Mouse (Mus musculus): ENCODE results near the gene Srsf12. TPM values are rescaled to one million over a fixed set of nuclear protein-coding genes. Genes with fewer than 3 reads are reported as not detected.

Gene Srsf12
- polyA plus RNA-seq (2014; fragmentation: Nextera tagmentation; extraction: Ambion mirVana), result 54.4 and 63.4 TPM in 2 replicates

DNA sequence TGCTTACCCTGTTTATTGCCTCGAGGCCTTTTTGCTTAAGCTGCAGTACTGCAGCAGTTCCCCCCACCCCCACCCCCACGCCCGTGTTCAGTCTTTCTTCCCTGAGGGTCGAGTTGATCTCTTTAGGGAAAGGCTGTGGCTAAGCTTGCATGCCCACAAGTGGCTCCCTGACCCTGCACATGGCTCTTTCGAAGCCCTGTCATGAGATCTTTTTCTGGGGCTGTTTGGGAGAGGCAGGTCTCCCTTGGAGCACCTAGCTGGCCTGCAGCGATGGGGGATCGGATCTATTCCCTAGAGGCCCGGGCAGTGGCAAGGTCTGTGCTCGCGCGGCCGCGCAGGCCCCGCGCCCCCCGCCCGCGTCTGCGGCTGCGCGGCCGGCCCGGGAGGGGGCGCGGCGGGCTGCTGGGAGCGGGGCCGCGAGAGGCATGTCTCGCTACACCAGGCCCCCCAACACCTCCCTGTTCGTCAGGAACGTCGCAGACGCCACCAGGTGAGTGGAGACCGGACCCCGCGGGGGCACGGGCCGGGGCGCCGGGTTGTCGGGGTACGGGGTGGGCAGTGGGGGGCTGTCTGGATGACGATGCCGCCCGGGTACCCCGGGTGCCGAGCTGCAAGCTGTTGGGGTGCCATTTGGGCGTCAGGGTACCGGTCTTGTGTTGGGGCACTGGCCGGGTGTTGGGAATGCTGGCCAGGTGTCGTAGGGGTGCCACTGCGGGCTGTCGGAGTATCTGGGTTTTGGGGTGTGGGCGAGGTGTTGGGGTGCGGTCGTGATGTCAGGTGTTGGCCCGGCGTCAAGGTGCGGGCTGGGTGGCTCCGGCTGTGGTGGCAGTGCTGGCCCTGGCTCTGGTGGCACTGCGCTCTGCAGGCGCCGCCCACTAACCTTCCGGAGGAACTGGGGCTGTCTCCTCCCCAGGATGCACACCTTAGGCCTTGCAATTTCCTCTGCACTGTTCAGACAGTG lies at the start of gene Srsf12:
Gene Srsf12 (plus strand): TSS at position 111 of the 961 bp plus-strand sequence.
- peak within 1 kb of the TSS; percentile 79 for H3K4me3 ChIP-seq (replicated peaks; ENCODE audit: low read depth, low read length)
- peaks cover 16% of the 10 kb centered on the region; the same call in 1 of the 2 replicates for H3K4me1 ChIP-seq (ENCODE audit: control insufficient read depth, insufficient read depth, low read length)
- DNase-seq, result peak; percentile 84
- peak within 1 kb of the TSS; percentile 87 for H3K27ac ChIP-seq (replicated peaks; ENCODE audit: low read depth, low read length)
- 2% methylated on average over 64 of the region's 65 CpGs for WGBS
- peak; percentile 87 for ATAC-seq (ENCODE audit: low FRiP score, low TSS enrichment)
- H3K9ac ChIP-seq (replicated peaks; ENCODE audit: low read length), result peak within 1 kb of the TSS; percentile 95
- no peaks in the 10 kb centered on the region for H3K9me3 ChIP-seq (ENCODE audit: control insufficient read depth, low read length)
- H3K4me2 ChIP-seq (ENCODE audit: low read length), result peak within 1 kb of the TSS; percentile 95
- no peaks in the 10 kb centered on the region for H3K36me3 ChIP-seq (ENCODE audit: control insufficient read depth, insufficient read depth, low read length)
- no peaks in the 10 kb centered on the region for H3K27me3 ChIP-seq (ENCODE audit: control insufficient read depth, insufficient read depth, low read length)

DNA sequence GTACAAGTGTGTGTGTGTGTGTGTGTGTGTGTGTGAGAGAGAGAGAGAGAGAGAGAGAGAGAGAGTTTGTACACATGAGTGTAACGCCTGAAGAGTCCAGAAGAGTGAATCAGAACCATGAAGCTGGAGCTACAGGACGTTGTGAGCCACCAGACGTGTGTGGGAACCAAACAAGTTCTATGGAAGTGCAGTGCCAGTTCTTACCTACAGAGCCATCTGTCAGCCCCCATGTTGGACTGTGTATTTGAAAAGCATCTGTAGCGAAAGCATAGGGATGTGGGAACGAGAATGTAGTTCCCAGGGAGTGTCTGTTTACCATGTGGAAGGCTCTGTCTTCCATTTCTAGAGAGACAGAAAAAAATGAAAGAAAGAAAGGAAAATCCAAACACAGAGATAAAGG lies 25.3 kb upstream of the Srsf12 start:
- ATAC-seq (ENCODE audit: low FRiP score, low TSS enrichment), result no peak
- Histone ChIP-seq H3K27me3 (ENCODE audit: control insufficient read depth, insufficient read depth, low read length) (no peaks in the 10 kb centered on the region), H3K9ac (replicated peaks; ENCODE audit: low read length) (no peak overlapping the region), H3K27ac (replicated peaks; ENCODE audit: low read depth, low read length) (no peak overlapping the region), H3K4me2 (ENCODE audit: low read length) (no peak overlapping the region), H3K4me3 (replicated peaks; ENCODE audit: low read depth, low read length) (no peak overlapping the region), H3K36me3 (ENCODE audit: control insufficient read depth, insufficient read depth, low read length) (peaks cover 10% of the 10 kb centered on the region; the same call in 1 of the 2 replicates), H3K4me1 (ENCODE audit: control insufficient read depth, insufficient read depth, low read length) (no peaks in the 10 kb centered on the region), H3K9me3 (ENCODE audit: control insufficient read depth, low read length) (no peaks in the 10 kb centered on the region)
- no peak for DNase-seq
- 83% methylated on average over 5 of the region's 5 CpGs for WGBS

DNA sequence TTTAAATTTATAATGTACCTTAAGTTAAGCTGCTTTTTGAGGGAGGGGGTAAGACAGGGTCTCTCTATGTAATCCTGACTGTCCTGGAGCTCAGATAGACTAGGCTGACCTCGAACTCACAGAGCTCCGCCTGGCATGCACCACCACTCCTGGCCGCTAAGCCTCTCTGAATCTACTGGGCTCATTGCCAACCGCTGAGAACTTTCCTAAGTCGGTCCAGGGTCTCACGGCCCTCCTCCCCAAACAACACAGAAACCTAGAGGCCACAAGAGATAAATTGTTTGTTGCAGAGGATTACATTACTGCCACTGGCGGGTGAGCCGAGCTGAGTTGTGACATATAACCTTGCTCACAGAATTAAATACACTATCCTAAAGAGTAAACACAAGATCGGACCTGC lies 20.6 kb upstream of the Srsf12 start:
- Histone ChIP-seq H3K9me3 (ENCODE audit: control insufficient read depth, low read length) (no peaks in the 10 kb centered on the region), H3K36me3 (ENCODE audit: control insufficient read depth, insufficient read depth, low read length) (0 out of 2 replicates have a peak, but pooled peaks cover 5% of the 10 kb centered on the region), H3K9ac (replicated peaks; ENCODE audit: low read length) (no peak overlapping the region), H3K4me2 (ENCODE audit: low read length) (peak overlapping the region; percentile 84), H3K4me3 (replicated peaks; ENCODE audit: low read depth, low read length) (peak overlapping the region; percentile 65), H3K4me1 (ENCODE audit: control insufficient read depth, insufficient read depth, low read length) (no peaks in the 10 kb centered on the region), H3K27ac (replicated peaks; ENCODE audit: low read depth, low read length) (no peak overlapping the region), H3K27me3 (ENCODE audit: control insufficient read depth, insufficient read depth, low read length) (no peaks in the 10 kb centered on the region)
- DNase-seq (peak; percentile 79), ATAC-seq (ENCODE audit: low FRiP score, low TSS enrichment) (no peak)
- 11% methylated on average over 9 of the region's 9 CpGs for WGBS

- H3K4me3 ChIP-seq (replicated peaks; ENCODE audit: low read depth, low read length), result peak overlapping the region; percentile 65
- H3K9me3 ChIP-seq (ENCODE audit: control insufficient read depth, low read length), result no peaks in the 10 kb centered on the region
- H3K27ac ChIP-seq (replicated peaks; ENCODE audit: low read depth, low read length), result peak overlapping the region; percentile 92
- H3K27me3 ChIP-seq (ENCODE audit: control insufficient read depth, insufficient read depth, low read length), result no peaks in the 10 kb centered on the region
- peak overlapping the region; percentile 84 for H3K4me2 ChIP-seq (ENCODE audit: low read length)
- under 1% methylated on average over 123 of the region's 123 CpGs for WGBS
- ATAC-seq (ENCODE audit: low FRiP score, low TSS enrichment) (peak; percentile 95), DNase-seq (peak; percentile 93)
- H3K36me3 ChIP-seq (ENCODE audit: control insufficient read depth, insufficient read depth, low read length), result no peaks in the 10 kb centered on the region
- H3K4me1 ChIP-seq (ENCODE audit: control insufficient read depth, insufficient read depth, low read length), result no peaks in the 10 kb centered on the region
- H3K9ac ChIP-seq (replicated peaks; ENCODE audit: low read length), result peak overlapping the region; percentile 78
These were observed 19.7 kb upstream of the Srsf12 start for GRCm38 (mm10) chr4:33188781-33189734.

DNA sequence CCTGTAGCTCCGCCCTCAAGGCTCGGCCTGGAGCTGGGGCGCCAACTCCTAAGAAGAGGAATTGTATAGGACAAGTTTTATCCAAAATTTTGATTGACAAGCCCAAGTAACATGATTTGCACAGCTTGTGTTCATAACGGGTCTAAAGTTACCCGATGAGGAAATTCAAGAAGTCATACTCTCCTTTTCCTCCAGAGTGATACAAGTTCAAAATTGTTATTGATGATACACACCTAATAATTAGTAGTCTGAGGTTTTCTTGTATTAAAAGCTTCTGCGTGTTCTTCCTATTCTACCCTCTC lies 19.1 kb upstream of the Srsf12 start, which contains the start of gene Pm20d2:
Gene Pm20d2 (minus strand): TSS at position 3 of the 302 bp plus-strand sequence.
- DNase-seq, result no peak
- 14% methylated on average over 6 of the region's 6 CpGs for WGBS
- no peaks in the 10 kb centered on the region for H3K36me3 ChIP-seq (ENCODE audit: control insufficient read depth, insufficient read depth, low read length)
- ATAC-seq (ENCODE audit: low FRiP score, low TSS enrichment), result no peak
- peak within 1 kb of the TSS; percentile 65 for H3K4me3 ChIP-seq (replicated peaks; ENCODE audit: low read depth, low read length)
- H3K4me2 ChIP-seq (ENCODE audit: low read length), result peak within 1 kb of the TSS; percentile 84
- H3K27me3 ChIP-seq (ENCODE audit: control insufficient read depth, insufficient read depth, low read length), result no peaks in the 10 kb centered on the region
- H3K9me3 ChIP-seq (ENCODE audit: control insufficient read depth, low read length), result no peaks in the 10 kb centered on the region
- peak within 1 kb of the TSS; percentile 92 for H3K27ac ChIP-seq (replicated peaks; ENCODE audit: low read depth, low read length)
- H3K4me1 ChIP-seq (ENCODE audit: control insufficient read depth, insufficient read depth, low read length), result no peaks in the 10 kb centered on the region
- H3K9ac ChIP-seq (replicated peaks; ENCODE audit: low read length), result peak within 1 kb of the TSS; percentile 78

DNA sequence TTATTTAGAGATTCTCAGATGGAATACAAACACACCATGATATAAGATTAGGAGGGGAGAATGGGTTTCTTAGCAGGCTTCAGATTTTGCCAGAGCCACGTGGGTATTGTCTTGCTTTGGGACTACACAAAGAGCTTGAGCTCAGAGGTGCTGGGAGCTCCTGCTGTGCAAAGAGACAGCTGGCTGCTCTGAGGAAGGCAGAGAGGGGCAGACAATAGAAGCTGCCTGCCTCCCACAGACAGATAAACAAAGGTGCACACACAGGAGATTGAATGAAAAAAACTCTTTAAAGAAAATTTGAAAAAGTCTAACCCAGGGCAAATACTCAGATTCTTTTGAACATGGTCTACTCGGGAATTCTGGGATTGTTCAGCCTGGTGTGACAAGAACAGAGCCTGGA lies 10.7 kb upstream of the Srsf12 start:
- ATAC-seq (ENCODE audit: low FRiP score, low TSS enrichment) (no peak), DNase-seq (no peak)
- Histone ChIP-seq H3K9ac (replicated peaks; ENCODE audit: low read length) (no peak overlapping the region), H3K27ac (replicated peaks; ENCODE audit: low read depth, low read length) (no peak overlapping the region), H3K36me3 (ENCODE audit: control insufficient read depth, insufficient read depth, low read length) (no peaks in the 10 kb centered on the region), H3K27me3 (ENCODE audit: control insufficient read depth, insufficient read depth, low read length) (no peaks in the 10 kb centered on the region), H3K4me2 (ENCODE audit: low read length) (no peak overlapping the region), H3K9me3 (ENCODE audit: control insufficient read depth, low read length) (no peaks in the 10 kb centered on the region), H3K4me3 (replicated peaks; ENCODE audit: low read depth, low read length) (no peak overlapping the region), H3K4me1 (ENCODE audit: control insufficient read depth, insufficient read depth, low read length) (no peaks in the 10 kb centered on the region)
- WGBS, result 6% methylated on average over 2 of the region's 2 CpGs

DNA sequence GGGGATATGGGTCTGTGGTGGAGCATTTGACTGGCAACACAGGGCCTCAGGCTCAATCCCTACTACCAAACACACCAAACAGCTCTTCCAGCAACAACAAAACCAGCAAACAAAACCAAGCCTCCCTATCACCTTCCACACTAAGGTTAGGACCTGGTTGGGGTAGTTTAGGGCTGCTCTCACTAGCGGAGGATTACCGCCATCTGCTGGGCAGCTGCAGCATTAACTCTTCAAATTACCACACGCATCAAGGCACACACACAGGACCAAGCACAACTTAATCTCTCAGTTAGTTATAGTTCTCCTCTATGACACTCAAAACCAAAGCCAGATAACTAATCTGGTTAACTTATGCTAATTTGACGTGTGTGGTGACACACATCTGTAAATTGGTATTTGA lies 4.1 kb upstream of the Srsf12 start:
- ATAC-seq (ENCODE audit: low FRiP score, low TSS enrichment) (peak; percentile 48; the same call in 1 of the 2 replicates), DNase-seq (peak; percentile 72)
- Histone ChIP-seq H3K4me2 (ENCODE audit: low read length) (no peak overlapping the region), H3K36me3 (ENCODE audit: control insufficient read depth, insufficient read depth, low read length) (no peaks in the 10 kb centered on the region), H3K9me3 (ENCODE audit: control insufficient read depth, low read length) (no peaks in the 10 kb centered on the region), H3K4me3 (replicated peaks; ENCODE audit: low read depth, low read length) (no peak overlapping the region), H3K27me3 (ENCODE audit: control insufficient read depth, insufficient read depth, low read length) (no peaks in the 10 kb centered on the region), H3K4me1 (ENCODE audit: control insufficient read depth, insufficient read depth, low read length) (0 out of 2 replicates have a peak, but pooled peaks cover 8% of the 10 kb centered on the region), H3K9ac (replicated peaks; ENCODE audit: low read length) (no peak overlapping the region), H3K27ac (replicated peaks; ENCODE audit: low read depth, low read length) (no peak overlapping the region)
- WGBS, result under 1% methylated on average over 4 of the region's 4 CpGs

- WGBS, result 73% methylated on average over 2 of the region's 2 CpGs
- peaks cover 16% of the 10 kb centered on the region; the same call in 1 of the 2 replicates for H3K4me1 ChIP-seq (ENCODE audit: control insufficient read depth, insufficient read depth, low read length)
- H3K27me3 ChIP-seq (ENCODE audit: control insufficient read depth, insufficient read depth, low read length), result no peaks in the 10 kb centered on the region
- H3K36me3 ChIP-seq (ENCODE audit: control insufficient read depth, insufficient read depth, low read length), result no peaks in the 10 kb centered on the region
- DNase-seq (no peak), ATAC-seq (ENCODE audit: low FRiP score, low TSS enrichment) (no peak)
- no peak overlapping the region for H3K4me2 ChIP-seq (ENCODE audit: low read length)
- H3K27ac ChIP-seq (replicated peaks; ENCODE audit: low read depth, low read length), result no peak overlapping the region
- H3K4me3 ChIP-seq (replicated peaks; ENCODE audit: low read depth, low read length), result no peak overlapping the region
- no peaks in the 10 kb centered on the region for H3K9me3 ChIP-seq (ENCODE audit: control insufficient read depth, low read length)
- no peak overlapping the region for H3K9ac ChIP-seq (replicated peaks; ENCODE audit: low read length)
These were observed 1.2 kb upstream of the Srsf12 start for GRCm38 (mm10) chr4:33207551-33207950.

Measured in midbrain, embryonic 14.5 days (tissue).